Mouse (Mus musculus): ENCODE measurements at regions not wholly inside any gene's neighbourhood (a gene's known extent, or its start where the extent isn't known, plus 50 kb on each side); places are given as distances from the start of the nearest gene placed in this dataset.

GRCm38 (mm10) chr3:115793344-115794059 lies 78.6 kb upstream of the S1pr1 start:
- peak; percentile 70 for TF ChIP-seq CTCF (IDR thresholded peaks at IDR 0.05; ENCODE audit: low read depth, low read length)
- TF ChIP-seq POLR2A (IDR thresholded peaks at IDR 0.05; ENCODE audit: extremely low read depth, insufficient read depth, low read length) = no peak

Data from liver, adult 2 months (tissue).